Mouse (Mus musculus): ENCODE results near the gene Prkd3. TPM values are rescaled to one million over a fixed set of nuclear protein-coding genes. Genes with fewer than 3 reads are reported as not detected.

Gene Prkd3
- polyA plus RNA-seq, 1 experiment: 17.5 TPM

DNA sequence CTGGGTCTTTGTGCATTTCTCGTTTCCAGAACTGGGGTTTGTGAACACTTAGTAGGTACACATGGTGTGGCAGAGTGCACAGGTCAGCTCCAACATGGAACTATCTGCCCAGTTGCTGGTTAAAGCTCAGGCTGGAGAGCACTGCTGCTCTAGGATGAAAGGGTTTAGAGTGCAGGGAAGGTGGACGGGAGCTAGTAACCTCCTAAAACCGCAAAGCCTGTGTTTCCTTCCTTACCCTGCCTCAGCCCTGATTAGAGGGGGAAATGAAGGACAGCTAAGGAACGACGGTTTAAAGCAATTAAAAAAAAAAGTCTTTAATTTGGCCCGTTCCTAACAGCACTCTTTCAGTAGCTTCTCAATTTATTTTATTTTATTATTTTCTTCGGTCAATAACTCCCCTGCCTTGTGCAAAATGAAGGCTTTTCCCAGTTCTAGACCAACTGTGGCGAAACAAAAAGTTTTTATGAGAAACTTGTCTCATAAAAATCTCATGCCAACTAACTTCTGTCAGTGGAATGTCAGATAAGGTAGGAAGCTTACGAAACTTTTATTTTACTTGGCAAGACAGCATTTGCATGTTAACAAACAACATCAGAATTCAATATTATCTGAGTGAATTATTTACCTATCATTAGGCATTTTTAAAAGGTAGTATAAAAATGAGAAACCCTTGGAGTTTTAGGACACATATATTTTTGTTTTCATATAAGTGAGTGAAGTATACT, 28.2 kb downstream of the Prkd3 start:
- TF ChIP-seq POLR2A (IDR thresholded peaks at IDR 0.05; ENCODE audit: borderline replicate concordance, low read depth, low read length) (no peak), CTCF (IDR thresholded peaks at IDR 0.05; ENCODE audit: low read depth, low read length) (no peak)
- Histone ChIP-seq H3K4me3 (ENCODE audit: insufficient read depth, low read length) (no peak overlapping the region), H3K27ac (ENCODE audit: insufficient read depth, low read depth, low read length) (no peak overlapping the region), H3K4me1 (ENCODE audit: control insufficient read depth, insufficient read depth, low read length) (peaks cover 16% of the 10 kb centered on the region)

DNA sequence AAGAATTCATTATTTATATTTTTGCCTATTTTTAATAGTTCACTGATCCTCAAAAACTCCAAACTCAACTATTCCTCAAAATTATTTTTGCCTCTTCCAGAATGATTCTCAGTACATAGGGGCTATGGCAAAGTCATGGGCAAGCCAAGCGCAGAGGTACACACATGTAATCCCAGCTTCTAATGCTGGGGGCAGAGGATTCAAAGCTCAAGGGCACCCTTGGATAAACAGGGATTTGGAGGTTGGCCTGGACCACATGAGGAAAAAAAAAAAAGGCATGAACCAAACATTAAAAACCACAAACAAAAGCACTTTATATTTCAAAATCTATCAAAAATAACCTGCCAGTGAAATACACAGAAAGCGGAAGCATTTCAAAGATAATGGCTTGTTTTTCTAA, 29.1 kb downstream of the Prkd3 start:
- Histone ChIP-seq H3K4me3 (ENCODE audit: insufficient read depth, low read length) (no peak overlapping the region), H3K4me1 (ENCODE audit: control insufficient read depth, insufficient read depth, low read length) (peaks cover 16% of the 10 kb centered on the region), H3K27ac (ENCODE audit: insufficient read depth, low read depth, low read length) (no peak overlapping the region)
- TF ChIP-seq POLR2A (IDR thresholded peaks at IDR 0.05; ENCODE audit: borderline replicate concordance, low read depth, low read length) (no peak), CTCF (IDR thresholded peaks at IDR 0.05; ENCODE audit: low read depth, low read length) (no peak)

DNA sequence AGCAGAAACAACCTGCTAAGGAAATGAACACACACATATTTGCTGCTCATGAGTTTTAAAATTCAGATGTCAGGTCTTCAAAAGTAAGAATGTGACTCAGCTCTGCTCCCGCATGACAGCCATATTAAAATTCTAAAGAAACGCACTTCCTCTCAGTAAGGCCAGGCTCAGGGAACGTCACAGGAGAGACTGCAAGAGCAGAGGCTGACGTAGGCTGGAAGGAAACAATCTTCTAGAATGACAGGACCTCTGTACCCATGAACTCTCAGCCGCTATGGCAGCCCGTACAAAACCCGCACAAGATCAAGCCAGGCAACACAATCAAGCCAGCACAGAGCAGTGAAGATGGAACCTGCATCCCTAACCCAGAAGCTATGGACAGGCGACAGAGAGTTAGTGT, 31.6 kb downstream of the Prkd3 start:
- Histone ChIP-seq H3K4me3 (ENCODE audit: insufficient read depth, low read length) (no peak overlapping the region), H3K27ac (ENCODE audit: insufficient read depth, low read depth, low read length) (no peak overlapping the region)
- no peak for TF ChIP-seq POLR2A (IDR thresholded peaks at IDR 0.05; ENCODE audit: borderline replicate concordance, low read depth, low read length)
- no peak for TF ChIP-seq CTCF (IDR thresholded peaks at IDR 0.05; ENCODE audit: low read depth, low read length)

DNA sequence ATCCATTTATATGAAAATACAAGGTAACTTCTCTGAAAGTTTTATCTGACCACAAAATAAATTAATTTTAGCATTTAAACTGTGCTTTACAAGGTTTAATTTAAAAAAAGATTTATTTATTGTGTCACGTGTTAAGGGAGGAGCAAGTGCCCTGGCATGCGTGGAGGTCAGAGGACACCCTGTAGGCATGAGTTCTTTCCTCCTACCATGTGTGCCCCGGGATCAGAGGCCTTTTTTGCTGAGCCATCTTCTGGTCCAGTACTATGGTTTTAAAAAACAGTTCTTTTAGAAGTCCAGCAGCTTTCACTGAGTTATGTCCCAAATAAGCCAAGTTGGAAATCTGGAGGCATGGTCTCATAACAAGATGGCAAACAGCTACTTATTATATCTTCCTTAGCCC, 36.9 kb downstream of the Prkd3 start:
- TF ChIP-seq POLR2A (IDR thresholded peaks at IDR 0.05; ENCODE audit: borderline replicate concordance, low read depth, low read length) (no peak), CTCF (IDR thresholded peaks at IDR 0.05; ENCODE audit: low read depth, low read length) (no peak)

More for the DNA sequence above, 31.6 kb downstream of the Prkd3 start:
- H3K4me1 ChIP-seq (ENCODE audit: control insufficient read depth, insufficient read depth, low read length): peaks cover 4% of the 10 kb centered on the region

DNA sequence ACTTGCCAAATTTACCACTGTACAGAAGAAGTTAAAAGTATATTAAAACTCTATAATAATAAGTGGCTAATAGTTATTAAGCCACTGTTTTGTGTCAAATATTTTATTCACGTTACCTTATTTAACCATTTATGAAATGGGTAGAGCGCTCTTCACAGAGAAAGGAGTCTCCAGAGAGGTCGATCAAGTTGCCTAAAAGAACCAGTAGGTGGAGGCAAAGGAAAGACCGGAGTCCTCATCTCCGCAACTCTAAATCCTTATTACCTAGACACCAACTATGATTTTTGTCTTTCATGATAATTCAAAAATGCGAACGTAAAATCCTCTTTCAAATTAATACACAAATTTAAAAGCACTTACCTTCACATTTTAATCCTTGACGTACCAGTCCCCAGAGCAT, 37.5 kb downstream of the Prkd3 start:
- Histone ChIP-seq H3K4me3 (ENCODE audit: insufficient read depth, low read length) (no peak overlapping the region), H3K4me1 (ENCODE audit: control insufficient read depth, insufficient read depth, low read length) (no peaks in the 10 kb centered on the region), H3K27ac (ENCODE audit: insufficient read depth, low read depth, low read length) (no peak overlapping the region)
- TF ChIP-seq POLR2A (IDR thresholded peaks at IDR 0.05; ENCODE audit: borderline replicate concordance, low read depth, low read length): no peak
- TF ChIP-seq CTCF (IDR thresholded peaks at IDR 0.05; ENCODE audit: low read depth, low read length): no peak

More for the DNA sequence above, 36.9 kb downstream of the Prkd3 start:
- no peak overlapping the region for H3K4me3 ChIP-seq (ENCODE audit: insufficient read depth, low read length)
- no peak overlapping the region for H3K27ac ChIP-seq (ENCODE audit: insufficient read depth, low read depth, low read length)
- H3K4me1 ChIP-seq (ENCODE audit: control insufficient read depth, insufficient read depth, low read length): no peaks in the 10 kb centered on the region

DNA sequence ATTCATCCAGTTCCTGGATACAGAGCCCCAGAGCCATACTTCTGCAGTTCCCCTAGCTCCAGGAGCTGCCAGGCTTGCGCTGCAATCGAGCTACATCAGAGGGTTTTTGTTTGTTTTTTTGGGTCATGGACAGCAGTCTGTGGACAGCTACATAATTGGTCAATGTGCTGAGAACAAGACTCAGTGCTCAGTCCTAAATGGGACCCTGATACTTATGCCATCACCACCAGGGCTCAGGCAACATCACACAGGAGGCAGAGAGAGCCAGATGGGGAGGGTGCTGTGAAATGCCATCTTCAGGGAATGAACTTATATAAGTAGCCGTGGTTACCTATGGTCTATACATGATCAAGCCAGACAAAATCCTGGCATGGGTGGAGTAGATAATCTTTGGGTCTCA, 52.1 kb downstream of the Prkd3 start:
- TF ChIP-seq POLR2A (IDR thresholded peaks at IDR 0.05; ENCODE audit: borderline replicate concordance, low read depth, low read length): no peak
- TF ChIP-seq CTCF (IDR thresholded peaks at IDR 0.05; ENCODE audit: low read depth, low read length): no peak
- no peak overlapping the region for H3K27ac ChIP-seq (ENCODE audit: insufficient read depth, low read depth, low read length)
- no peak overlapping the region for H3K4me3 ChIP-seq (ENCODE audit: insufficient read depth, low read length)
- H3K4me1 ChIP-seq (ENCODE audit: control insufficient read depth, insufficient read depth, low read length): peaks cover 4% of the 10 kb centered on the region; the same call in 1 of the 2 replicates

DNA sequence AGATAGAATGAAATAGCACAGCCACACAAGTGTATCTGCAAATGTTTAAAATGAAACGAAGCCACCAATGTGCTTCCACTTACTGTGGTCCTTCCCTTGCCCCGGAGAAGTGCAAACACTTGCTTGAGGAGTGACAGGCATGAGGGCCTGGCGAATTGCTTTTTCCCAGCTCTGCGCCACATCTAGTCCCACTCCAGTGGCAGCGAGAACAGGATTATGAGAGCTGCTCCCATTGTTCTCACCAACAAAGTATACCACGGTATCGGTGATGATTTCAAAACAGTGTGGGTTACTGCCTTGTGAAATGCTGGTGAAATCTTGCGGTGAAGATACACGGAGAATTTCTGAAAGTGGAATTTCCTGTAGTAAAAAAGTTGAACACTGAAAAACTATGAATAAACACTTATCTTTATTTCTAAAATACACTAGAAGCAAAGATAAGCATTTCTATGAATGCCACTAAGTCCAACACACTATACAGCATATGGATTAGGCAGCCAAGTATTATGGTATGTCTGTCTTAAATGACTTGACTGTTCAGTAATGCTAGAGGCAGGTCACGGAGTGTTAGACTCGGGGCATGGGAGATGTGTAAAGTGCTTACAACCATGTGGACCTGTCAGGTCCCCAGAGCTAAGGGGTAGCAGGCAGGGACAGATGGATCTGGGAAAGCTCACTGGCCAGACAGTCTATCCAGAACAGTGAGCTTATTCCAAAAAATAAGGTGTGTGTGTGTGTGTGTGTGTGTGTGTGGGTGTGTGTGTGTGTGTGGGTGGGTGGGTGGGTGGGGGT, 54.3 kb downstream of the Prkd3 start:
- TF ChIP-seq POLR2A (IDR thresholded peaks at IDR 0.05; ENCODE audit: borderline replicate concordance, low read depth, low read length) (no peak), CTCF (IDR thresholded peaks at IDR 0.05; ENCODE audit: low read depth, low read length) (no peak)
- H3K4me1 ChIP-seq (ENCODE audit: control insufficient read depth, insufficient read depth, low read length): peaks cover 4% of the 10 kb centered on the region; the same call in 1 of the 2 replicates
- no peak overlapping the region for H3K4me3 ChIP-seq (ENCODE audit: insufficient read depth, low read length)
- no peak overlapping the region for H3K27ac ChIP-seq (ENCODE audit: insufficient read depth, low read depth, low read length)

DNA sequence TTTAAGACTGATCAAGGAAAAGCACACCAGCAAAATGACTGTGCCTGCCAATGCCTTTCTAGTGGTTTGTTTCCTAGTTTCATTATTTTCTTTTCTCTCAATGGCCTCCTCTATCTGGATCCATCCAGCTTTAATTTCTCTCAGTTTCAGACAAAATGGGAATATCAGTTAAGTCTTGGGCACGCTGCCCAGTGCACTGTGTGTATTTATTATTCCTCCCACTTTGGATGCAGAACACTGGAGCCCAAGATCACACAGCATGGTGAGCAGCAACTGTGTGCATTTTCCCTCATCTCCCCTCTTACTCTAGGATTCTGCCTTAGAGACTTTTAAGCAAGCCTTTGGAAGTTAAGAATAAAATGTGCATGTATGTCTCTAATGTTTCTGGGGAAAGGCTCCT, 56.2 kb downstream of the Prkd3 start:
- H3K4me1 ChIP-seq (ENCODE audit: control insufficient read depth, insufficient read depth, low read length): peaks cover 4% of the 10 kb centered on the region; the same call in 1 of the 2 replicates
- TF ChIP-seq CTCF (IDR thresholded peaks at IDR 0.05; ENCODE audit: low read depth, low read length) (no peak), POLR2A (IDR thresholded peaks at IDR 0.05; ENCODE audit: borderline replicate concordance, low read depth, low read length) (no peak)
- H3K27ac ChIP-seq (ENCODE audit: insufficient read depth, low read depth, low read length): no peak overlapping the region
- H3K4me3 ChIP-seq (ENCODE audit: insufficient read depth, low read length): no peak overlapping the region

DNA sequence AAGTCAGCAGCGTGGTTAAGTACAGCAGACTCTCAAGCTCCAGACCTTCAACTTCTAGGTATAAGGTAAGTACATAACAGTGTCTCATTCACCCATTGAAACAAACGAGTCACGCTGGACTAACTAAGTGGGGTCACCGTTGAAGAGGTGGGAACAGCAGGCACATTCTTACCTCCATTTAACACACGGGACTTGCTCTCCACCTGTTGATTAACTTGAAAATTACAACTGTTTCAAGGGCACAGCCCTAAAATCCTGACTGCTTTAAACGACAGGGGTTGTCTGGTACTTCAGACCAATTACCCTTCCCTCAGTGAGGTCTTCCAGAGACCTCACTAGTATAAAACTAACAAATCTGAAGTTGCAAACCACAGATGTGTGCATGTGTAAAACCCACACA, 61.1 kb downstream of the Prkd3 start:
- no peak overlapping the region for H3K27ac ChIP-seq (ENCODE audit: insufficient read depth, low read depth, low read length)
- TF ChIP-seq POLR2A (IDR thresholded peaks at IDR 0.05; ENCODE audit: borderline replicate concordance, low read depth, low read length) (no peak), CTCF (IDR thresholded peaks at IDR 0.05; ENCODE audit: low read depth, low read length) (no peak)
- H3K4me1 ChIP-seq (ENCODE audit: control insufficient read depth, insufficient read depth, low read length): no peaks in the 10 kb centered on the region
- no peak overlapping the region for H3K4me3 ChIP-seq (ENCODE audit: insufficient read depth, low read length)

DNA sequence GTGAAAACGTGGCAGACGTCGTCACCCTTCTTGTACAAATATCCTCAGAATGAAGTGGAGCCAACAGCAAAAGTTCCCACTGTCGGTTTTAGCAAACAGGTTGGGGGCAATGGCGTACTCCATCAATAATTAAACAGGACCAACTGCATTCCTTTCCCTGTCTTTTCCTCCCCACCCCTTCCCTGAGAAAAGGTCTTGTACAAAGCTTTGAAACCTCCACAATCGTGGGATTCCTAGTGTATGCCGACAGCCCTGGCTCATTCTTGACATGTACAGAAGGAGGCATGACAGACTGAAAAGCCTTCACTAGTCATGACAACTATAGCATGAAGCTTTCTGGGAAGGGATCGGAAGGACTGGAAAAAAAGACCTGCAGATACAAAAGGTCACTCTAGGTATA, 67.4 kb downstream of the Prkd3 start:
- no peak for TF ChIP-seq POLR2A (IDR thresholded peaks at IDR 0.05; ENCODE audit: borderline replicate concordance, low read depth, low read length)
- TF ChIP-seq CTCF (IDR thresholded peaks at IDR 0.05; ENCODE audit: low read depth, low read length): no peak
- no peak overlapping the region for H3K4me3 ChIP-seq (ENCODE audit: insufficient read depth, low read length)
- H3K27ac ChIP-seq (ENCODE audit: insufficient read depth, low read depth, low read length): no peak overlapping the region
- no peaks in the 10 kb centered on the region for H3K4me1 ChIP-seq (ENCODE audit: control insufficient read depth, insufficient read depth, low read length)
